Mouse (Mus musculus) small intestine, adult 2 months (tissue): ENCODE measurements at regions not wholly inside any gene's neighbourhood (a gene's known extent, or its start where the extent isn't known, plus 50 kb on each side); places are given as distances from the start of the nearest gene placed in this dataset.
A peak's percentile ranks its signal among the peaks of the same experiment; 100 is the strongest.

ENCODE experiments used
- H3K27ac ChIP-seq: fragments of 200-500 bp; 2 replicates; pipeline ENCODE4 v1.5.1; 2012; ENCODE audit warnings: low read depth, low read length, control low read depth, inconsistent platforms; ENCODE audit not compliant: insufficient read depth
- H3K27me3 ChIP-seq: fragments of 200-500 bp; 2 replicates; pipeline ENCODE4 v1.6.1; 2012; ENCODE audit warnings: mild to moderate bottlenecking, moderate library complexity, low read length, inconsistent platforms; ENCODE audit not compliant: control insufficient read depth, insufficient read depth
- H3K36me3 ChIP-seq: fragments of 200-500 bp; 2 replicates; pipeline ENCODE4 v1.6.1; 2012; ENCODE audit warnings: mild to moderate bottlenecking, low read length, control low read depth, inconsistent platforms; ENCODE audit not compliant: control insufficient read depth, insufficient read depth
- H3K4me1 ChIP-seq: fragments of 200-500 bp; 2 replicates; pipeline ENCODE4 v1.6.1; 2012; ENCODE audit warnings: low read length, inconsistent platforms, mixed read lengths; ENCODE audit not compliant: control insufficient read depth, insufficient read depth, insufficient read length
- H3K4me3 ChIP-seq: fragments of 200-500 bp; 2 replicates; pipeline ENCODE4 v1.5.1; 2012; ENCODE audit warnings: low read depth, mild to moderate bottlenecking, control low read depth, inconsistent platforms, low read length, moderate library complexity
- CTCF ChIP-seq: fragments of 200-500 bp; IDR thresholded peaks from 2 replicates; pipeline ENCODE4 v1.5.1; 2012; ENCODE audit warnings: low read depth, mild to moderate bottlenecking, control low read depth, inconsistent platforms, low read length, moderate library complexity, mixed read lengths; ENCODE audit not compliant: insufficient replicate concordance, insufficient read length; ENCODE audit errors: extremely low read depth
- POLR2A ChIP-seq: fragments of 200-500 bp; IDR thresholded peaks from 2 replicates; pipeline ENCODE4 v1.6.1; 2012; ENCODE audit warnings: low read depth, mild to moderate bottlenecking, control low read depth, inconsistent platforms, low read length, moderate library complexity
- WGBS: fragments of 180-500 bp; shearing (Covaris S2); methylation state at CpG from one replicate; pipeline ENCODE4 v1.1.7; 2018; 5-methylcytosine and 5-hydroxymethylcytosine counted together

DNA sequence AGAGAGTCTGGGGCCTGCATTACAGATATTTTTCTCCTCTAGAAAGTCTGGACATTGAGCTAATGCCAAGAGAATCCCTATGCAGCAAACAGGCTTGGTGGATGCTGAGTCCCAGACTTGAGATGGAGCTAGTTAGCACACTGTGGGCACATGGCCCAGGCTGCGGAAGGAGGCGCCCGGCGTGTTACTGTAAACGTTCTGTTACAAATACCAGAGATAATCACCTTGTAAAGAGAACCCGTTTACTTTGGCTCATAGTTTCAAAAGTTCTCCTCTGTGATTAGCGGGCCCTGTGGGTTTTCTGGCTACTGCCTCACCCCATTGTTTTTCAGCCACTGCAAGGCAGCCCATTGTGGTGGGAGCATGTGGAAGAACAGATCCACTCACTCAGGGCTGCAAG, 264.6 kb downstream of the Cyp26b1 start:
- TF ChIP-seq POLR2A (no peak), CTCF (no peak)
- no peaks in the 10 kb centered on the region for H3K27me3 ChIP-seq
- H3K4me1 ChIP-seq: no peaks in the 10 kb centered on the region
- no peak overlapping the region for H3K4me3 ChIP-seq
- 41% methylated on average over 7 of the region's 7 CpGs for WGBS
- H3K27ac ChIP-seq: no peak overlapping the region
- no peaks in the 10 kb centered on the region for H3K36me3 ChIP-seq

GRCm38 (mm10) chr6:84328030-84328390, 265.7 kb downstream of the Cyp26b1 start:
- 43% methylated on average over 3 of the region's 3 CpGs for WGBS
- Histone ChIP-seq H3K4me3 (no peak overlapping the region), H3K4me1 (no peaks in the 10 kb centered on the region), H3K36me3 (no peaks in the 10 kb centered on the region), H3K27me3 (no peaks in the 10 kb centered on the region), H3K27ac (no peak overlapping the region)
- TF ChIP-seq POLR2A (no peak), CTCF (no peak)

GRCm38 (mm10) chr6:84327306-84328029, 266.2 kb downstream of the Cyp26b1 start:
- no peak for TF ChIP-seq POLR2A
- no peak for TF ChIP-seq CTCF
- H3K4me1 ChIP-seq: no peaks in the 10 kb centered on the region
- H3K36me3 ChIP-seq: no peaks in the 10 kb centered on the region
- H3K27me3 ChIP-seq: no peaks in the 10 kb centered on the region
- H3K27ac ChIP-seq: no peak overlapping the region
- 70% methylated on average over 5 of the region's 5 CpGs for WGBS
- no peak overlapping the region for H3K4me3 ChIP-seq

- WGBS: 59% methylated on average over 5 of the region's 5 CpGs
- H3K27me3 ChIP-seq: no peaks in the 10 kb centered on the region
These were observed 268.2 kb downstream of the Cyp26b1 start for GRCm38 (mm10) chr6:84325384-84326114.

DNA sequence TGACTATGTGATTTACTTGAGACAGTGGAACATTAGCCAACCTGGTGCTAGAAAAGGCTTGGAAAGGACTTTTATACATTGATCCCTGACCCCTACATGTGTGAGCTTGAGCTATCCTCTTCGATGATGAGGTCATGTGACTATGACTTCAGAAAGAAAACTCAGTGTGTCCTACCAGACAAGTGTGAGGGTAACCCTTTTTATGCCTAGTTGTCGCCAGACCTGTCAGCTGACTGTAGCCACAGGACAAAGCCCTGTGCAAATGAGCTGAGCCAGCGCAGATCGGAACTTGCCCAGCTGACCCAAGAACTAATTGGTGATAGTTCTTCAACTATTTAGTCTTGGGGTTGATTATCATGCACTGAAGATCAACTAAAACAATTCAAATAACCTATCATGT, 269.5 kb downstream of the Cyp26b1 start:
- H3K27me3 ChIP-seq: no peaks in the 10 kb centered on the region
- 83% methylated on average over 4 of the region's 4 CpGs for WGBS

More at GRCm38 (mm10) chr6:84325384-84326114, 268.2 kb downstream of the Cyp26b1 start:
- H3K27ac ChIP-seq: no peak overlapping the region
- H3K36me3 ChIP-seq: no peaks in the 10 kb centered on the region
- H3K4me1 ChIP-seq: no peaks in the 10 kb centered on the region
- TF ChIP-seq CTCF: no peak
- no peak for TF ChIP-seq POLR2A
- no peak overlapping the region for H3K4me3 ChIP-seq

DNA sequence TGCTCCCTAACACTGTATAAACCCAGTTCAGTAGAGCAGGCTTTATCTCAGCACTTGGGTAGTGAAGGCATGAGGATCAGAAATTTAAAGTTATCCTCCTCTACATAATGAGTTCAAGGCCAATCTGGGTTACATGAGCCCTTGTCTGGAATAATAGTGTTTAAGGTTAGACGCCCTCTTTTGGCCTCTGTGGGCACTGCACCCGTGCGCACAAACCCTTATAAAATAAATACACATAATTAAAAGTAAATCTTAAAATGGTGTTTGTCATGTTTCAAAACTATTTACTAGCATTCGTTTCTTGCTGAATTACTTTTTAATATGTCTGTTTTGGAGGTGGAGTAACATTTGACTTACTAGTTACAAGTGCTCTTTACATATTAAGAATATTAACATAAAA, 271.2 kb downstream of the Cyp26b1 start:
- WGBS: 84% methylated on average over 4 of the region's 4 CpGs
- H3K4me1 ChIP-seq: no peaks in the 10 kb centered on the region
- no peaks in the 10 kb centered on the region for H3K36me3 ChIP-seq
- no peaks in the 10 kb centered on the region for H3K27me3 ChIP-seq
- H3K4me3 ChIP-seq: no peak overlapping the region
- TF ChIP-seq CTCF (no peak), POLR2A (no peak)
- no peak overlapping the region for H3K27ac ChIP-seq

More for the DNA sequence above, 269.5 kb downstream of the Cyp26b1 start:
- no peak for TF ChIP-seq CTCF
- no peak for TF ChIP-seq POLR2A
- no peak overlapping the region for H3K4me3 ChIP-seq
- no peaks in the 10 kb centered on the region for H3K4me1 ChIP-seq
- H3K27ac ChIP-seq: no peak overlapping the region
- H3K36me3 ChIP-seq: no peaks in the 10 kb centered on the region

- Histone ChIP-seq H3K36me3 (no peaks in the 10 kb centered on the region), H3K27me3 (no peaks in the 10 kb centered on the region), H3K4me3 (no peak overlapping the region), H3K4me1 (no peaks in the 10 kb centered on the region), H3K27ac (no peak overlapping the region)
- WGBS: 75% methylated on average over 1 of the region's 1 CpGs
- TF ChIP-seq CTCF (peak; percentile 31; the same call in 1 of the 2 replicates), POLR2A (no peak)
These were observed 273.1 kb downstream of the Cyp26b1 start for GRCm38 (mm10) chr6:84320586-84320985.
